Mouse (Mus musculus): ENCODE results near the gene Plk3. TPM values are rescaled to one million over a fixed set of nuclear protein-coding genes. Genes with fewer than 3 reads are reported as not detected.

Plk3 gene
- polyA plus RNA-seq, 1 experiment: 13.6 TPM

GRCm38 (mm10) chr4:117113237-117113636 is 20.5 kb downstream of the Plk3 start:
- H3K4me1 ChIP-seq (ENCODE audit: control insufficient read depth, insufficient read depth, low read length): no peaks in the 10 kb centered on the region
- no peak for DNase-seq
- WGBS: 89% methylated on average over 1 of the region's 1 CpGs
- H3K4me3 ChIP-seq (replicated peaks; ENCODE audit: insufficient read depth, low read depth, low read length): no peak overlapping the region
- H3K27ac ChIP-seq (ENCODE audit: insufficient read depth, low read length): no peak overlapping the region
- TF ChIP-seq POLR2A (IDR thresholded peaks at IDR 0.05; ENCODE audit: borderline replicate concordance, insufficient read depth, low read length): no peak
- no peaks in the 10 kb centered on the region for H3K27me3 ChIP-seq (ENCODE audit: control insufficient read depth, insufficient read depth, low read length)

GRCm38 (mm10) chr4:117110985-117111384 is 22.8 kb downstream of the Plk3 start:
- 78% methylated on average over 11 of the region's 11 CpGs for WGBS
- Histone ChIP-seq H3K4me1 (ENCODE audit: control insufficient read depth, insufficient read depth, low read length) (no peaks in the 10 kb centered on the region), H3K4me3 (replicated peaks; ENCODE audit: insufficient read depth, low read depth, low read length) (no peak overlapping the region), H3K27me3 (ENCODE audit: control insufficient read depth, insufficient read depth, low read length) (no peaks in the 10 kb centered on the region), H3K27ac (ENCODE audit: insufficient read depth, low read length) (no peak overlapping the region)
- DNase-seq: no peak
- TF ChIP-seq CTCF (IDR thresholded peaks at IDR 0.05; ENCODE audit: borderline replicate concordance, insufficient read depth, low read depth, low read length) (no peak), POLR2A (IDR thresholded peaks at IDR 0.05; ENCODE audit: borderline replicate concordance, insufficient read depth, low read length) (no peak)

- no peak overlapping the region for H3K27ac ChIP-seq (ENCODE audit: insufficient read depth, low read length)
- no peaks in the 10 kb centered on the region for H3K4me1 ChIP-seq (ENCODE audit: control insufficient read depth, insufficient read depth, low read length)
- DNase-seq: no peak
- TF ChIP-seq POLR2A (IDR thresholded peaks at IDR 0.05; ENCODE audit: borderline replicate concordance, insufficient read depth, low read length) (no peak), CTCF (IDR thresholded peaks at IDR 0.05; ENCODE audit: borderline replicate concordance, insufficient read depth, low read depth, low read length) (no peak)
- H3K27me3 ChIP-seq (ENCODE audit: control insufficient read depth, insufficient read depth, low read length): no peaks in the 10 kb centered on the region
- 82% methylated on average over 13 of the region's 13 CpGs for WGBS
- no peak overlapping the region for H3K4me3 ChIP-seq (replicated peaks; ENCODE audit: insufficient read depth, low read depth, low read length)
These were observed 23.5 kb downstream of the Plk3 start for GRCm38 (mm10) chr4:117110249-117110648.

- no peaks in the 10 kb centered on the region for H3K27me3 ChIP-seq (ENCODE audit: control insufficient read depth, insufficient read depth, low read length)
- H3K4me3 ChIP-seq (replicated peaks; ENCODE audit: insufficient read depth, low read depth, low read length): no peak overlapping the region
- 92% methylated on average over 25 of the region's 25 CpGs for WGBS
- no peaks in the 10 kb centered on the region for H3K4me1 ChIP-seq (ENCODE audit: control insufficient read depth, insufficient read depth, low read length)
- TF ChIP-seq CTCF (IDR thresholded peaks at IDR 0.05; ENCODE audit: borderline replicate concordance, insufficient read depth, low read depth, low read length): no peak
- TF ChIP-seq POLR2A (IDR thresholded peaks at IDR 0.05; ENCODE audit: borderline replicate concordance, insufficient read depth, low read length): no peak
- H3K27ac ChIP-seq (ENCODE audit: insufficient read depth, low read length): no peak overlapping the region
- no peak for DNase-seq
These were observed 24.4 kb downstream of the Plk3 start for GRCm38 (mm10) chr4:117109330-117109729.

GRCm38 (mm10) chr4:117108524-117108849 is 25.3 kb downstream of the Plk3 start:
- H3K4me1 ChIP-seq (ENCODE audit: control insufficient read depth, insufficient read depth, low read length): no peaks in the 10 kb centered on the region
- H3K27me3 ChIP-seq (ENCODE audit: control insufficient read depth, insufficient read depth, low read length): no peaks in the 10 kb centered on the region
- TF ChIP-seq POLR2A (IDR thresholded peaks at IDR 0.05; ENCODE audit: borderline replicate concordance, insufficient read depth, low read length) (no peak), CTCF (IDR thresholded peaks at IDR 0.05; ENCODE audit: borderline replicate concordance, insufficient read depth, low read depth, low read length) (no peak)
- H3K4me3 ChIP-seq (replicated peaks; ENCODE audit: insufficient read depth, low read depth, low read length): no peak overlapping the region
- WGBS: 87% methylated on average over 6 of the region's 6 CpGs
- no peak overlapping the region for H3K27ac ChIP-seq (ENCODE audit: insufficient read depth, low read length)
- no peak for DNase-seq

GRCm38 (mm10) chr4:117107813-117108523 is 25.8 kb downstream of the Plk3 start:
- WGBS: 85% methylated on average over 18 of the region's 18 CpGs

GRCm38 (mm10) chr4:117105127-117105526 is 28.6 kb downstream of the Plk3 start:
- no peaks in the 10 kb centered on the region for H3K27me3 ChIP-seq (ENCODE audit: control insufficient read depth, insufficient read depth, low read length)
- H3K4me3 ChIP-seq (replicated peaks; ENCODE audit: insufficient read depth, low read depth, low read length): no peak overlapping the region
- no peak overlapping the region for H3K27ac ChIP-seq (ENCODE audit: insufficient read depth, low read length)
- no peaks in the 10 kb centered on the region for H3K4me1 ChIP-seq (ENCODE audit: control insufficient read depth, insufficient read depth, low read length)
- WGBS: 6% methylated on average over 10 of the region's 10 CpGs
- DNase-seq: no peak
- no peak for TF ChIP-seq POLR2A (IDR thresholded peaks at IDR 0.05; ENCODE audit: borderline replicate concordance, insufficient read depth, low read length)
- TF ChIP-seq CTCF (IDR thresholded peaks at IDR 0.05; ENCODE audit: borderline replicate concordance, insufficient read depth, low read depth, low read length): no peak

More at GRCm38 (mm10) chr4:117107813-117108523, 25.8 kb downstream of the Plk3 start:
- Histone ChIP-seq H3K4me3 (replicated peaks; ENCODE audit: insufficient read depth, low read depth, low read length) (no peak overlapping the region), H3K27ac (ENCODE audit: insufficient read depth, low read length) (no peak overlapping the region), H3K4me1 (ENCODE audit: control insufficient read depth, insufficient read depth, low read length) (no peaks in the 10 kb centered on the region), H3K27me3 (ENCODE audit: control insufficient read depth, insufficient read depth, low read length) (no peaks in the 10 kb centered on the region)
- TF ChIP-seq CTCF (IDR thresholded peaks at IDR 0.05; ENCODE audit: borderline replicate concordance, insufficient read depth, low read depth, low read length): no peak
- TF ChIP-seq POLR2A (IDR thresholded peaks at IDR 0.05; ENCODE audit: borderline replicate concordance, insufficient read depth, low read length): no peak
- DNase-seq: no peak

- no peak overlapping the region for H3K27ac ChIP-seq (ENCODE audit: insufficient read depth, low read length)
- 42% methylated on average over 10 of the region's 10 CpGs for WGBS
- TF ChIP-seq CTCF (IDR thresholded peaks at IDR 0.05; ENCODE audit: borderline replicate concordance, insufficient read depth, low read depth, low read length): no peak
- no peak for TF ChIP-seq POLR2A (IDR thresholded peaks at IDR 0.05; ENCODE audit: borderline replicate concordance, insufficient read depth, low read length)
- H3K27me3 ChIP-seq (ENCODE audit: control insufficient read depth, insufficient read depth, low read length): no peaks in the 10 kb centered on the region
- no peak for DNase-seq
- no peak overlapping the region for H3K4me3 ChIP-seq (replicated peaks; ENCODE audit: insufficient read depth, low read depth, low read length)
- H3K4me1 ChIP-seq (ENCODE audit: control insufficient read depth, insufficient read depth, low read length): no peaks in the 10 kb centered on the region
These were observed 29.1 kb downstream of the Plk3 start for GRCm38 (mm10) chr4:117104672-117105071.
